Comparison of ENCODE assay signal across 14 mouse cellular contexts in the genomic region with DNA sequence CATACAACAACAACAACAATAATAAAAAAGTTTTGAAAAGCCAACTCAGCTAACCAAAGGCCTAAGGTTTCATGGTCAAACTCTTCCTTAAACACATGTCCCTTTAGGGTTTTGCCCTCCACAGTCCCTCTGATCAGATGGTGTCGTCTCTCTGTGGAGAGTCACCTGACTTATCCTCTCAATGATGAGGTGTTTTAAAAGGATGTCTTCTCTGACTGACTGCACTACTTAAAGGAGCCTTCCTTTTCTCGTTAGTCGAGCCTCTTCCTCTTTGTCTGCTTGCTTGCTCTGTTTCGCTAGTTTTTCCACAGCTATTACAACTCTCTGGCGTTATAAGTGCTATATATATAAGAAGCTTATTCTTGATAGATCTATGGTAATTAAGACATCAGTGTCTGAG.
"Had no signal": no experiment of that assay in that cellular context is flagged by ENCODE, and none has a peak within 500 bp of the region (broad histone marks: within the 10 kb centered on the region; RNA-seq: fewer than 3 reads in every experiment).

No protein-coding gene starts in this region.

- H3K4me3 ChIP-seq: midbrain, embryonic 13.5 days; midbrain, embryonic 15.5 days; myocyte; neural tube, embryonic 12.5 days had no signal

- H3K27ac ChIP-seq: midbrain, embryonic 13.5 days; midbrain, embryonic 15.5 days; neural tube, embryonic 12.5 days had no signal

- H3K4me1 ChIP-seq: midbrain, embryonic 13.5 days; midbrain, embryonic 15.5 days; neural tube, embryonic 12.5 days had no signal

- ATAC-seq: midbrain, embryonic 13.5 days; midbrain, embryonic 15.5 days had no signal

- H3K27me3 ChIP-seq: megakaryocyte, embryonic 14.5 days; midbrain, embryonic 13.5 days; midbrain, embryonic 15.5 days; neural tube, embryonic 12.5 days had no signal

- H3K36me3 ChIP-seq: midbrain, embryonic 13.5 days; midbrain, embryonic 15.5 days; neural tube, embryonic 12.5 days had no signal

- H3K4me2 ChIP-seq: lung, embryonic 14.5 days; midbrain, embryonic 11.5 days; midbrain, embryonic 13.5 days; midbrain, embryonic 15.5 days; neural tube, embryonic 12.5 days had no signal

- H3K9me3 ChIP-seq: megakaryocyte, embryonic 14.5 days; midbrain, embryonic 13.5 days; midbrain, embryonic 15.5 days; neural tube, embryonic 12.5 days had no signal

- DNase-seq: lung, adult 18-20 months; lung, embryonic 14.5 days; lung, postnatal 14 days; lung, postnatal 36 days; right cerebral cortex, postnatal 14 days; thymus, adult 18-20 months; thymus, postnatal 14 days; thymus, postnatal 36 days had no signal

- H3K9ac ChIP-seq: lung, embryonic 14.5 days; midbrain, embryonic 13.5 days; midbrain, embryonic 15.5 days; neural tube, embryonic 12.5 days had no signal
